Mouse (Mus musculus): Measurements from ENCODE around the gene Sufu.

DNA sequence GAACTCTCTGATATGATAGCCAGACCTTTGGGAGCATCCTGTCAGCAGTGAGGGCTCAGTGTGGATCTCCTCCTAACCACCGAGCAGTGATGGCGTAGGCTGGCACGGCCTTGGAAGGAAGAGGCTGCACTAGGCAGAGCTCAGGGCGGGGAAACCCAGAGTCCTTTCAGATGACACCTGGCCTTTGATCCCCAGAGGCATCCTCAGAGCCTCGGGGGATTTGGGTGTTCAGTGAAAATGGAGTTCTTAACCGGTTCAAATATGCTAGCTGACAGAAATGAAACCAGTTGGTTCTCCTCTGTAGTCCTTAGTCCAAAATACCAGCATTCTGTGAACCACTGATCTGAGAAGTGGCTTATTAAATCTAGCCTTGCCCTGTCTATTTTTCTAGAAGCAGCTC, 69.5 kb downstream of the Sufu start:
- TF ChIP-seq GATA1 (IDR thresholded peaks at IDR 0.05; ENCODE audit: low read length) (no peak), TAL1 (IDR thresholded peaks at IDR 0.05; ENCODE audit: low read length) (no peak)

Measured in erythroblast, embryonic 14.5 days (primary cell).